Mouse (Mus musculus) embryonic facial prominence, embryonic 10.5 days (tissue): ENCODE data around the gene Sf3b3. TPM values are rescaled to one million over a fixed set of nuclear protein-coding genes. Genes with fewer than 3 reads are reported as not detected.
"Not testable (repeated sequence)": the region's sequence is repeated elsewhere in the genome, so short reads cannot be mapped to it uniquely, and the experiment has no call there.

Source experiments
- DNase-seq: peaks from one replicate; pipeline ENCODE4 v3.0.0-alpha.2; 2017; ENCODE audit warnings: low spot score
- H3K27ac ChIP-seq: fragments of 300-500 bp; sonication (generic); replicated peaks from 2 replicates; pipeline ENCODE4 v1.5.1; 2016; ENCODE audit warnings: mild to moderate bottlenecking
- H3K27me3 ChIP-seq: fragments of 300-500 bp; sonication (generic); replicated peaks from 2 replicates; pipeline ENCODE4 v1.6.1; 2016; ENCODE audit warnings: low read depth, mild to moderate bottlenecking; ENCODE audit not compliant: poor library complexity, severe bottlenecking
- H3K36me3 ChIP-seq: fragments of 300-500 bp; sonication (generic); replicated peaks from 2 replicates; pipeline ENCODE4 v1.6.1; 2016; ENCODE audit warnings: mild to moderate bottlenecking, moderate library complexity
- H3K4me1 ChIP-seq: fragments of 300-500 bp; sonication (generic); 2 replicates; pipeline ENCODE4 v1.6.1; 2016
- H3K4me3 ChIP-seq: fragments of 300-500 bp; sonication (generic); 2 replicates; pipeline ENCODE4 v1.5.1; 2016; ENCODE audit warnings: mild to moderate bottlenecking, moderate library complexity
- H3K9me3 ChIP-seq: fragments of 300-500 bp; sonication (generic); 2 replicates; pipeline ENCODE4 v1.6.1; 2016; ENCODE audit warnings: mild to moderate bottlenecking
- WGBS: fragments of 180-500 bp; shearing (Covaris S2); methylation state at CpG from one replicate; pipeline ENCODE4 v1.1.7; 2016; 5-methylcytosine and 5-hydroxymethylcytosine counted together
- polyA plus RNA-seq: library from polyadenylated mRNA; unstranded; fragments of >200 nt; fragmentation: Nextera tagmentation; extraction: Ambion mirVana; gene quantifications from 2 replicates; pipeline ENCODE4 v1.2.1, GENCODE M21; 2016

Gene Sf3b3
- polyA plus RNA-seq, 1 experiment from 2014 or later = 230 TPM

GRCm38 (mm10) chr8:110793936-110794335 lies 52.7 kb downstream of the Sf3b3 start:
- H3K36me3 ChIP-seq = no peaks in the 10 kb centered on the region
- H3K4me3 ChIP-seq = no peak overlapping the region
- H3K4me1 ChIP-seq = peaks cover 14% of the 10 kb centered on the region; the same call in 1 of the 2 replicates
- no peak for DNase-seq
- 96% methylated on average over 9 of the region's 9 CpGs for WGBS
- H3K9me3 ChIP-seq = no peaks in the 10 kb centered on the region
- no peaks in the 10 kb centered on the region for H3K27me3 ChIP-seq
- no peak overlapping the region for H3K27ac ChIP-seq

GRCm38 (mm10) chr8:110793511-110793910 lies 53.1 kb downstream of the Sf3b3 start:
- no peaks in the 10 kb centered on the region for H3K36me3 ChIP-seq
- H3K27me3 ChIP-seq = no peaks in the 10 kb centered on the region
- WGBS = 88% methylated on average over 9 of the region's 9 CpGs
- H3K9me3 ChIP-seq = no peaks in the 10 kb centered on the region
- no peak overlapping the region for H3K27ac ChIP-seq
- no peak overlapping the region for H3K4me3 ChIP-seq
- H3K4me1 ChIP-seq = peaks cover 14% of the 10 kb centered on the region; the same call in 1 of the 2 replicates
- no peak for DNase-seq

GRCm38 (mm10) chr8:110792574-110793200 lies 53.9 kb downstream of the Sf3b3 start:
- 78% methylated on average over 11 of the region's 11 CpGs for WGBS
- H3K27me3 ChIP-seq = no peaks in the 10 kb centered on the region
- no peaks in the 10 kb centered on the region for H3K9me3 ChIP-seq
- peaks cover 14% of the 10 kb centered on the region; the same call in 1 of the 2 replicates for H3K4me1 ChIP-seq
- no peak for DNase-seq
- H3K4me3 ChIP-seq = no peak overlapping the region
- H3K36me3 ChIP-seq = no peaks in the 10 kb centered on the region
- no peak overlapping the region for H3K27ac ChIP-seq

GRCm38 (mm10) chr8:110791164-110791563 lies 55.4 kb downstream of the Sf3b3 start:
- WGBS = 78% methylated on average over 10 of the region's 10 CpGs
- no peak for DNase-seq

GRCm38 (mm10) chr8:110790270-110790669 lies 56.3 kb downstream of the Sf3b3 start:
- H3K27me3 ChIP-seq = no peaks in the 10 kb centered on the region
- H3K36me3 ChIP-seq = no peaks in the 10 kb centered on the region
- no peak overlapping the region for H3K4me3 ChIP-seq
- peaks cover 14% of the 10 kb centered on the region; the same call in 1 of the 2 replicates for H3K4me1 ChIP-seq
- H3K27ac ChIP-seq = no peak overlapping the region
- DNase-seq = no peak
- WGBS = 75% methylated on average over 6 of the region's 6 CpGs
- no peaks in the 10 kb centered on the region for H3K9me3 ChIP-seq

More at GRCm38 (mm10) chr8:110791164-110791563, 55.4 kb downstream of the Sf3b3 start:
- H3K27me3 ChIP-seq = no peaks in the 10 kb centered on the region
- H3K4me1 ChIP-seq = peaks cover 14% of the 10 kb centered on the region; the same call in 1 of the 2 replicates
- H3K27ac ChIP-seq = no peak overlapping the region
- H3K36me3 ChIP-seq = no peaks in the 10 kb centered on the region
- H3K9me3 ChIP-seq = no peaks in the 10 kb centered on the region
- no peak overlapping the region for H3K4me3 ChIP-seq

GRCm38 (mm10) chr8:110789571-110789970 lies 57.0 kb downstream of the Sf3b3 start:
- Histone ChIP-seq H3K4me3 (no peak overlapping the region), H3K9me3 (no peaks in the 10 kb centered on the region), H3K4me1 (peaks cover 14% of the 10 kb centered on the region; the same call in 1 of the 2 replicates), H3K27ac (no peak overlapping the region), H3K27me3 (no peaks in the 10 kb centered on the region), H3K36me3 (no peaks in the 10 kb centered on the region)
- DNase-seq = no peak
- 58% methylated on average over 12 of the region's 12 CpGs for WGBS

- H3K4me1 ChIP-seq = peaks cover 14% of the 10 kb centered on the region; the same call in 1 of the 2 replicates
- WGBS = 53% methylated on average over 12 of the region's 12 CpGs
- DNase-seq = no peak
- no peaks in the 10 kb centered on the region for H3K36me3 ChIP-seq
- H3K4me3 ChIP-seq = no peak overlapping the region
- no peak overlapping the region for H3K27ac ChIP-seq
- H3K9me3 ChIP-seq = no peaks in the 10 kb centered on the region
- H3K27me3 ChIP-seq = no peaks in the 10 kb centered on the region
These were observed 57.6 kb downstream of the Sf3b3 start for GRCm38 (mm10) chr8:110788981-110789380.

GRCm38 (mm10) chr8:110787411-110787954 lies 59.1 kb downstream of the Sf3b3 start:
- no peak for DNase-seq
- Histone ChIP-seq H3K4me1 (peaks cover 5% of the 10 kb centered on the region; the same call in 1 of the 2 replicates), H3K36me3 (no peaks in the 10 kb centered on the region), H3K9me3 (no peaks in the 10 kb centered on the region), H3K27me3 (no peaks in the 10 kb centered on the region), H3K27ac (no peak overlapping the region), H3K4me3 (no peak overlapping the region)
- 79% methylated on average over 9 of the region's 9 CpGs for WGBS

GRCm38 (mm10) chr8:110786934-110787333 lies 59.7 kb downstream of the Sf3b3 start:
- H3K36me3 ChIP-seq = no peaks in the 10 kb centered on the region
- WGBS = 86% methylated on average over 8 of the region's 8 CpGs
- H3K27me3 ChIP-seq = no peaks in the 10 kb centered on the region
- H3K9me3 ChIP-seq = no peaks in the 10 kb centered on the region
- DNase-seq = no peak
- H3K27ac ChIP-seq = no peak overlapping the region
- H3K4me1 ChIP-seq = peaks cover 5% of the 10 kb centered on the region; the same call in 1 of the 2 replicates
- no peak overlapping the region for H3K4me3 ChIP-seq

- not testable (repeated sequence) for H3K27me3 ChIP-seq, H3K4me3 ChIP-seq, H3K9me3 ChIP-seq, H3K27ac ChIP-seq, H3K4me1 ChIP-seq, DNase-seq, H3K36me3 ChIP-seq
- 79% methylated on average over 7 of the region's 7 CpGs for WGBS
These were observed 60.1 kb downstream of the Sf3b3 start for GRCm38 (mm10) chr8:110786501-110786900.

- 63% methylated on average over 2 of the region's 2 CpGs for WGBS
- Histone ChIP-seq H3K27me3 (no peaks in the 10 kb centered on the region), H3K4me1 (peaks cover 5% of the 10 kb centered on the region; the same call in 1 of the 2 replicates)
These were observed 61.2 kb downstream of the Sf3b3 start for GRCm38 (mm10) chr8:110785366-110785765.

GRCm38 (mm10) chr8:110779924-110780718 lies 66.5 kb downstream of the Sf3b3 start:
- Histone ChIP-seq H3K4me1 (no peaks in the 10 kb centered on the region), H3K4me3 (no peak overlapping the region), H3K27me3 (no peaks in the 10 kb centered on the region), H3K27ac (no peak overlapping the region), H3K36me3 (no peaks in the 10 kb centered on the region), H3K9me3 (no peaks in the 10 kb centered on the region)
- 88% methylated on average over 13 of the region's 13 CpGs for WGBS
- DNase-seq = no peak

More at GRCm38 (mm10) chr8:110785366-110785765, 61.2 kb downstream of the Sf3b3 start:
- no peaks in the 10 kb centered on the region for H3K36me3 ChIP-seq
- H3K9me3 ChIP-seq = no peaks in the 10 kb centered on the region
- DNase-seq = no peak
- H3K27ac ChIP-seq = no peak overlapping the region
- H3K4me3 ChIP-seq = no peak overlapping the region
